Comparison of ENCODE assay signal across 23 mouse cellular contexts in the genomic region with DNA sequence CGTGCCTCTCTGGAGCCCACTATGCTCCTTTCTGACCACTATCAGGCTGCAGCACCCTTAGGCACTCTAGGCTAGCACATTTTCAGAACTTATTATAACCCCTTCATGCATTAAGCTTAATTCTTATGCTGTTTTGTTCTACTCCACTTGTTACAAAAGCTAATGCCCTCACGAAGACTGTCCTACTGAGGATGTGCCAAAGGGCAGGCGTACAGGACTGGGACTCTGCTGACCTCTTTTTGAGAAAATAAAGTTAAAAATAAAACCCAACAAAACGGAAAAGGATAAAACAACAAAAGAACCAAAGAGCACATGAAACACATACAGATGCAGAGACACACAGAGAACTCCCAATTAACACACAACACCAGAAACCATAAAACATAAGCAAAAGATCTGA. TPM values are rescaled to one million over a fixed set of nuclear protein-coding genes. Genes with fewer than 3 reads are reported as not detected.
"Had no signal": no experiment of that assay in that cellular context is flagged by ENCODE, and none has a peak within 500 bp of the region (broad histone marks: within the 10 kb centered on the region; RNA-seq: fewer than 3 reads in every experiment).

No protein-coding gene starts in this region.

- H3K27me3 ChIP-seq: intestine, embryonic 15.5 days; limb, embryonic 13.5 days; lung, embryonic 15.5 days; neural tube, embryonic 12.5 days; neural tube, embryonic 15.5 days had no signal

- H3K4me1 ChIP-seq: intestine, embryonic 15.5 days; neural tube, embryonic 12.5 days had no signal

- H3K9me3 ChIP-seq: intestine, embryonic 15.5 days; limb, embryonic 13.5 days; lung, embryonic 15.5 days; neural tube, embryonic 12.5 days; neural tube, embryonic 15.5 days had no signal

- H3K9ac ChIP-seq: intestine, embryonic 15.5 days; limb, embryonic 13.5 days; lung, embryonic 15.5 days; neural tube, embryonic 12.5 days; neural tube, embryonic 15.5 days had no signal

- ATAC-seq: hindbrain, embryonic 16.5 days; intestine, embryonic 15.5 days had no signal

- H3K4me2 ChIP-seq: intestine, embryonic 15.5 days; limb, embryonic 13.5 days; lung, embryonic 15.5 days; midbrain, embryonic 11.5 days; neural tube, embryonic 12.5 days; neural tube, embryonic 15.5 days had no signal

- DNase-seq: kidney, adult 11 months; kidney, postnatal 14 days; kidney, postnatal 4 days; left cerebral cortex, postnatal 4 days; lung, adult 18-20 months; lung, postnatal 14 days; lung, postnatal 4 days; midbrain, embryonic 14.5 days; right cerebral cortex, adult 18-20 months; right cerebral cortex, postnatal 14 days; right cerebral cortex, postnatal 4 days; thymus, adult 2 months; thymus, postnatal 14 days; thymus, postnatal 4 days had no signal

- H3K27ac ChIP-seq: intestine, embryonic 15.5 days; limb, embryonic 13.5 days; lung, embryonic 15.5 days; neural tube, embryonic 12.5 days; neural tube, embryonic 15.5 days; stomach, postnatal 0 days had no signal

- H3K4me3 ChIP-seq: intestine, embryonic 15.5 days; limb, embryonic 13.5 days; lung, embryonic 15.5 days; neural tube, embryonic 12.5 days; neural tube, embryonic 15.5 days had no signal

RNA-seq across cellular contexts. Expression of a gene that starts 57.6 kb away (rescaled TPM):
- polyA plus RNA-seq: hindbrain, embryonic 16.5 days; limb, embryonic 13.5 days; midbrain, embryonic 11.5 days; midbrain, embryonic 14.5 days; midbrain, postnatal 0 days; neural tube, embryonic 15.5 days had no signal
